Mouse (Mus musculus) limb, embryonic 10.5 days (tissue): ENCODE results near the gene Cd8a. TPM values are rescaled to one million over a fixed set of nuclear protein-coding genes. Genes with fewer than 3 reads are reported as not detected.

Source experiments
- DNase-seq: peaks from one replicate; pipeline ENCODE4 v3.0.0-alpha.2; 2017; ENCODE audit warnings: low spot score
- H3K27ac ChIP-seq: fragments of 300-500 bp; sonication (generic); 2 replicates; pipeline ENCODE4 v1.5.1; 2016; ENCODE audit warnings: mild to moderate bottlenecking
- H3K27me3 ChIP-seq: fragments of 300-500 bp; sonication (generic); 2 replicates; pipeline ENCODE4 v1.6.1; 2016; ENCODE audit warnings: low read depth, mild to moderate bottlenecking; ENCODE audit not compliant: poor library complexity, severe bottlenecking
- H3K36me3 ChIP-seq: fragments of 300-500 bp; sonication (generic); 2 replicates; pipeline ENCODE4 v1.6.1; 2016; ENCODE audit warnings: mild to moderate bottlenecking, moderate library complexity
- H3K4me1 ChIP-seq: fragments of 300-500 bp; sonication (generic); 2 replicates; pipeline ENCODE4 v1.6.1; 2016
- H3K4me3 ChIP-seq: fragments of 300-500 bp; sonication (generic); 2 replicates; pipeline ENCODE4 v1.5.1; 2016; ENCODE audit warnings: mild to moderate bottlenecking, moderate library complexity
- H3K9me3 ChIP-seq: fragments of 300-500 bp; sonication (generic); replicated peaks from 2 replicates; pipeline ENCODE4 v1.6.1; 2016; ENCODE audit warnings: mild to moderate bottlenecking
- WGBS: fragments of 180-500 bp; shearing (Covaris S2); methylation state at CpG from one replicate; pipeline ENCODE4 v1.1.7; 2016; 5-methylcytosine and 5-hydroxymethylcytosine counted together
- polyA plus RNA-seq: library from polyadenylated mRNA; unstranded; fragments of >200 nt; fragmentation: Nextera tagmentation; extraction: Ambion mirVana; gene quantifications from 2 replicates; pipeline ENCODE4 v1.2.1, GENCODE M21; 2016

Gene Cd8a
- polyA plus RNA-seq, 1 experiment from 2014 or later, result not detected

DNA sequence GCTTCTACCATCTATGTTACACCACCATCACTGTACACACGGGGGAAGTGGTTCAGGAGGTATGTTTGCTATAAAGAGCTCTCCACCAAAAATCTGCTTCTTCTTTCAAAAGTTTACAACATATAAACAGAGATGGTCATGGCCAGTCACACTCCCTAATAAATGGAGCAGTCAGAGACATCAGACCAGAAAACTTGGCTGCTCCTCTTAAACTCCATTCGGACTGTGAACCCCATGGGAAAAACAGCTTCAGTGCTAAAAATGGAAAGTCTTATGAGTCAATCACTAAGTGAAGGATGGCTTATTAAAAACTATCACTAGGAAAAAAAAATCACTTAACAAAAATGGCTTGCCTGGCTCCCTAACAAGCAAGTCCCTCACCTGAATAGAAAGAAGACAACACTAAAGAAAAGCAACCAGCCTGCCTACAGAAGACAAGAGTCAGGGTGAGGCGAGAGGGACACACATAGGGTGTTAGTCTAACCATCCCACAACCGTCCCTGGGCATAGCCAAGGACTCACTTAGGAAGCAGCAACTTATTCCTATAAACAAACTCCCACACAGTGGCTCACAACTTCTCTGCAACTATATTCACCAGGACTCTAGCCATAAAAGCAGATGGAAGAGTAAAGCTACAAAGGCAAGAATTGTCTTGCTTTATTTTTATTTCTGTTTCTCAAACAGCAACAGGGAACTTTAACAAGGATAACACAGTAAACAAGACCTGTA is 54.9 kb downstream of the Cd8a start:
- Histone ChIP-seq H3K27ac (no peak overlapping the region), H3K27me3 (no peaks in the 10 kb centered on the region), H3K36me3 (peaks cover 34% of the 10 kb centered on the region), H3K4me1 (peaks cover 7% of the 10 kb centered on the region), H3K9me3 (no peaks in the 10 kb centered on the region), H3K4me3 (no peak overlapping the region)
- 88% methylated on average over 4 of the region's 4 CpGs for WGBS
- no peak for DNase-seq

Other genes with a start within 250 kb of the Cd8a start
- 4.2 and 4.3 TPM in 2 replicates for gene Thnsl2, start 229.0 kb upstream of the Cd8a start, polyA plus RNA-seq
- not detected in 2 replicates for gene Fabp1, start 173.6 kb upstream of the Cd8a start, polyA plus RNA-seq
- 27.0 and 32.0 TPM in 2 replicates for gene Krcc1, start 101.8 kb upstream of the Cd8a start, polyA plus RNA-seq
- 0.24 and 0.35 TPM in 2 replicates for gene Smyd1, start 51.2 kb upstream of the Cd8a start, polyA plus RNA-seq
- gene Cd8b1, start 50.6 kb upstream of the Cd8a start, polyA plus RNA-seq, result 0.19 TPM in 1 of 2 replicates, not detected in the other
- 12.5 and 15.5 TPM in 2 replicates for gene Rmnd5a, start 67.2 kb downstream of the Cd8a start, polyA plus RNA-seq
- gene Rnf103, start 120.5 kb downstream of the Cd8a start, polyA plus RNA-seq, result 8.8 and 10.9 TPM in 2 replicates
- 44.7 and 49.1 TPM in 2 replicates for gene Chmp3, start 170.4 kb downstream of the Cd8a start, polyA plus RNA-seq